Mouse (Mus musculus) MEL (cell line): ENCODE results near the gene Gm4737.

ENCODE experiments used
- E2F4 ChIP-seq: IDR thresholded peaks from 2 replicates; pipeline ENCODE4 v1.6.1; 2011; ENCODE audit warnings: low read depth, low read length, improper control_type of control experiment, borderline replicate concordance
- GABPA ChIP-seq: IDR thresholded peaks from 2 replicates; pipeline ENCODE4 v1.6.1; 2012; ENCODE audit warnings: low read depth, mild to moderate bottlenecking, inconsistent platforms, low read length, improper control_type of control experiment, moderate library complexity
- GATA1 ChIP-seq: IDR thresholded peaks from 2 replicates; pipeline ENCODE4 v1.6.1; 2011; ENCODE audit warnings: low read depth, low read length, improper control_type of control experiment
- MAFK ChIP-seq: IDR thresholded peaks from 2 replicates; pipeline ENCODE4 v1.6.1; 2011; ENCODE audit warnings: low read depth, mild to moderate bottlenecking, low read length, improper control_type of control experiment, borderline replicate concordance
- POLR2A ChIP-seq, 2 experiments: IDR thresholded peaks; 2 replicates each; pipeline ENCODE4 v1.6.1; 2011 to 2012; ENCODE audit warnings: low read length in 2 of 2, mild to moderate bottlenecking in 2 of 2, control low read depth in 1 of 2, improper control_type of control experiment in 1 of 2, low read depth in 1 of 2, moderate library complexity in 1 of 2; ENCODE audit not compliant: control insufficient read depth in 1 of 2, insufficient read depth in 1 of 2, poor library complexity in 1 of 2
- RAD21 ChIP-seq: IDR thresholded peaks from 2 replicates; pipeline ENCODE4 v1.6.1; 2011; ENCODE audit warnings: mild to moderate bottlenecking, low read depth, low read length, improper control_type of control experiment
- TAL1 ChIP-seq: IDR thresholded peaks from 2 replicates; pipeline ENCODE4 v1.6.1; 2012; ENCODE audit warnings: mild to moderate bottlenecking, inconsistent platforms, low read length, moderate library complexity, mixed read lengths
- TCF12 ChIP-seq: IDR thresholded peaks from 2 replicates; pipeline ENCODE4 v1.6.1; 2014; ENCODE audit warnings: low read depth, mild to moderate bottlenecking, inconsistent platforms, low read length, improper control_type of control experiment, moderate library complexity
- USF2 ChIP-seq, 2 experiments: IDR thresholded peaks; 2 replicates each; pipeline ENCODE4 v1.6.1; 2011 to 2012; ENCODE audit warnings: improper control_type of control experiment in 2 of 2, low read length in 2 of 2, borderline replicate concordance in 1 of 2, inconsistent platforms in 1 of 2, low read depth in 1 of 2, mild to moderate bottlenecking in 1 of 2; ENCODE audit not compliant: insufficient read depth in 1 of 2

- TF ChIP-seq GATA1 = no peak
- no peak for TF ChIP-seq GABPA
- no peak for TF ChIP-seq USF2 (IDR thresholded peaks at IDR 0.05; ENCODE audit: borderline replicate concordance in 1 of 2, insufficient read depth in 1 of 2, low read depth in 1 of 2, low read length in 2 of 2)
- TF ChIP-seq POLR2A (IDR thresholded peaks at IDR 0.05; ENCODE audit: control insufficient read depth in 1 of 2, insufficient read depth in 1 of 2, low read depth in 1 of 2, low read length in 2 of 2, poor library complexity in 1 of 2) = no peak
- no peak for TF ChIP-seq TAL1
- no peak for TF ChIP-seq MAFK
- no peak for TF ChIP-seq RAD21
- TF ChIP-seq TCF12 = no peak
- no peak for TF ChIP-seq E2F4
These were observed 40.9 kb upstream of the Gm4737 start for GRCm38 (mm10) chr16:46195792-46196191.
